Mouse (Mus musculus) ovary, postnatal 14 days (tissue): Measurements from ENCODE around the gene Defb43.

Source experiments
- DNase-seq: peaks from one replicate; pipeline ENCODE4 v3.0.0; 2022; ENCODE audit warnings: low spot score

Defb43 gene

GRCm38 (mm10) chr14:63011471-63011870, at the start of gene Defb43:
Gene Defb43 (plus strand): TSS chr14:63011771.
- DNase-seq, result no peak

- DNase-seq, result no peak
Measured at GRCm38 (mm10) chr14:62963632-62964031, 47.9 kb upstream of the Defb43 start.

GRCm38 (mm10) chr14:62965342-62965741, 46.2 kb upstream of the Defb43 start:
- DNase-seq, result no peak

- DNase-seq, result no peak
Measured at GRCm38 (mm10) chr14:62965811-62966520, 45.6 kb upstream of the Defb43 start.

- DNase-seq, result peak; percentile 54
Measured at GRCm38 (mm10) chr14:62975046-62975445, 36.5 kb upstream of the Defb43 start.

- no peak for DNase-seq
Measured at GRCm38 (mm10) chr14:62979815-62980214, 31.8 kb upstream of the Defb43 start.

- DNase-seq, result no peak
Measured at GRCm38 (mm10) chr14:62984410-62984809, 27.2 kb upstream of the Defb43 start, which contains the start of gene Defb48. Gene Defb48 (minus strand): TSS chr14:62984510.

- no peak for DNase-seq
Measured at GRCm38 (mm10) chr14:62991271-62991670, 20.3 kb upstream of the Defb43 start.

GRCm38 (mm10) chr14:62991849-62992510, 19.6 kb upstream of the Defb43 start:
- DNase-seq, result no peak

GRCm38 (mm10) chr14:62997777-62998176, 13.8 kb upstream of the Defb43 start, which contains the start of gene Defb47:
Gene Defb47 (plus strand): TSS chr14:62998077.
- no peak for DNase-seq

- DNase-seq, result no peak
Measured at GRCm38 (mm10) chr14:62998977-62999376, 12.6 kb upstream of the Defb43 start.

GRCm38 (mm10) chr14:63002588-63002987, 9.0 kb upstream of the Defb43 start:
- no peak for DNase-seq

GRCm38 (mm10) chr14:63013082-63013481, 1.5 kb downstream of the Defb43 start:
- DNase-seq, result no peak

- DNase-seq, result no peak
Measured at GRCm38 (mm10) chr14:63014667-63015066, 3.1 kb downstream of the Defb43 start.

GRCm38 (mm10) chr14:63020524-63021156, 9.1 kb downstream of the Defb43 start:
- no peak for DNase-seq

GRCm38 (mm10) chr14:63046691-63047090, 35.1 kb downstream of the Defb43 start, which contains the start of gene Defb42:
Gene Defb42 (plus strand): TSS chr14:63046991.
- no peak for DNase-seq

- no peak for DNase-seq
Measured at GRCm38 (mm10) chr14:63049910-63050370, 38.4 kb downstream of the Defb43 start, which contains the start of gene Defb30. Gene Defb30 (minus strand): TSS chr14:63049960.

- peak; percentile 71 for DNase-seq
Measured at GRCm38 (mm10) chr14:63050769-63051168, 39.2 kb downstream of the Defb43 start.

GRCm38 (mm10) chr14:63054729-63055128, 43.2 kb downstream of the Defb43 start:
- peak; percentile 46 for DNase-seq

GRCm38 (mm10) chr14:63060361-63060760, 48.8 kb downstream of the Defb43 start:
- no peak for DNase-seq

- no peak for DNase-seq
Measured at GRCm38 (mm10) chr14:63062184-63062583, 50.6 kb downstream of the Defb43 start.

GRCm38 (mm10) chr14:63065391-63065790, 53.8 kb downstream of the Defb43 start:
- DNase-seq, result no peak
